Mouse (Mus musculus): ENCODE data around the gene B430305J03Rik.

DNA sequence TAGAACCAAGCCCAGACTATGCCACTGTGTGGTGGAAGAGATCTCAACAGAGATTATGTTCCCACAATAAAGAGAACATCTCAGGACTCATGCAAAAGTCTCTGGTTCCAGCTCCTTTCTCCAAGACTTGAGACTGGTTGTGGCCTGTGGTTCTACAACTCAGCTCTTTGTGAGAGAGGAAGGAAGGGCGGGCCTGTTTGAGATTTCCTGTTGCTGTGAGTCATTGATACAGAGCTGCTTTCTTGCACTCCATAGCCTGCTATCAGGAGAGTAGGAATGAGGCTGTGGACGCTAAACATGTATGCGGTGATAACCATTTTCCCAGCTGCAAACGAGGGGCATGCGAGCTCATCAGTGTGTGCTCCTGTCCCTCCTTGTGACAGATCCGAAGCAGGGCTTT, 43.9 kb upstream of the B430305J03Rik start:
- TF ChIP-seq POLR2A (IDR thresholded peaks at IDR 0.05; ENCODE audit: extremely low read depth, insufficient read depth, low read length) (no peak), CTCF (IDR thresholded peaks at IDR 0.05; ENCODE audit: extremely low read depth, insufficient read depth, low read length) (no peak)

All from cortical plate, adult 2 months (tissue).